Mouse (Mus musculus) ES-E14 (cell line): Measurements from ENCODE around the gene Ctdsp2. TPM values are rescaled to one million over a fixed set of nuclear protein-coding genes. Genes with fewer than 3 reads are reported as not detected.

Experiments used
- DNase-seq: peaks from one replicate; pipeline ENCODE4 v3.0.0-alpha.2; 2013; ENCODE audit warnings: low read depth, low spot score
- H3K27ac ChIP-seq: 2 replicates; pipeline ENCODE4 v1.5.1; 2012; ENCODE audit warnings: low read depth, mild to moderate bottlenecking, low read length, moderate library complexity, mixed read lengths; ENCODE audit not compliant: poor library complexity, insufficient read depth, severe bottlenecking
- H3K36me3 ChIP-seq: 2 replicates; pipeline ENCODE4 v1.6.1; 2012; ENCODE audit warnings: mild to moderate bottlenecking, low read length, moderate library complexity, mixed read lengths; ENCODE audit not compliant: control insufficient read depth, poor library complexity, insufficient read depth, severe bottlenecking
- H3K4me1 ChIP-seq, 2 experiments: fragments of 150-350 bp in 1 of 2; sonication (generic) in 1 of 2; 2 replicates each; pipeline ENCODE4 v1.6.1; 2012; ENCODE audit warnings: low read length in 2 of 2, mild to moderate bottlenecking in 1 of 2, mixed read lengths in 1 of 2; ENCODE audit not compliant: control insufficient read depth in 2 of 2, insufficient read depth in 2 of 2, poor library complexity in 1 of 2
- H3K4me3 ChIP-seq, 2 experiments: fragments of 150-350 bp in 1 of 2; sonication (generic) in 1 of 2; 2 replicates each; pipeline ENCODE4 v1.5.1; 2012; ENCODE audit warnings: low read length in 2 of 2, low read depth in 1 of 2, mild to moderate bottlenecking in 1 of 2, mixed read lengths in 1 of 2; ENCODE audit not compliant: insufficient read depth in 1 of 2, poor library complexity in 1 of 2, severe bottlenecking in 1 of 2
- H3K9ac ChIP-seq: 2 replicates; pipeline ENCODE4 v1.6.1; 2012; ENCODE audit warnings: low read depth, mild to moderate bottlenecking, low read length, mixed read lengths; ENCODE audit not compliant: poor library complexity, insufficient read depth, severe bottlenecking
- H3K9me3 ChIP-seq: fragments of 150-350 bp; sonication (generic); 2 replicates; pipeline ENCODE4 v1.6.1; 2012; ENCODE audit warnings: low read depth, mild to moderate bottlenecking, low read length; ENCODE audit not compliant: control insufficient read depth, insufficient read depth
- CHD2 ChIP-seq: IDR thresholded peaks from 2 replicates; pipeline ENCODE4 v1.6.1; 2014; ENCODE audit warnings: mild to moderate bottlenecking, low read depth, low read length, inconsistent platforms
- HCFC1 ChIP-seq: IDR thresholded peaks from 2 replicates; pipeline ENCODE4 v1.6.1; 2012; ENCODE audit warnings: low read length, inconsistent platforms, borderline replicate concordance; ENCODE audit not compliant: insufficient read depth
- MAFK ChIP-seq: IDR thresholded peaks from 2 replicates; pipeline ENCODE4 v1.6.1; 2014; ENCODE audit warnings: mild to moderate bottlenecking, low read depth, low read length, inconsistent platforms; ENCODE audit not compliant: insufficient read depth
- ZC3H11A ChIP-seq: IDR thresholded peaks from 2 replicates; pipeline ENCODE4 v1.6.1; 2012; ENCODE audit warnings: low read depth, mild to moderate bottlenecking, inconsistent platforms, low read length, borderline replicate concordance
- ZNF384 ChIP-seq: IDR thresholded peaks from 2 replicates; pipeline ENCODE4 v1.6.1; 2012; ENCODE audit warnings: low read depth, low read length, inconsistent platforms
- in situ Hi-C, 2 experiments: fragments of 600-800 bp; cut with MboI; formaldehyde crosslinking; loops; one replicate each; pipeline ENCODE4 v1.15.1; 2025; ENCODE audit warnings: low sequenced_read_pairs in 2 of 2, inconsistent platforms in 1 of 2; ENCODE audit not compliant: unreplicated experiment in 2 of 2
- total RNA-seq: library from RNA; depleted of rRNA; stranded (reverse); fragments of 300-350 nt; gene quantifications from 2 replicates; pipeline ENCODE4 v1.2.3, GENCODE M21; 2012

Ctdsp2 gene
- total RNA-seq, 1 experiment = 28.5 TPM

DNA sequence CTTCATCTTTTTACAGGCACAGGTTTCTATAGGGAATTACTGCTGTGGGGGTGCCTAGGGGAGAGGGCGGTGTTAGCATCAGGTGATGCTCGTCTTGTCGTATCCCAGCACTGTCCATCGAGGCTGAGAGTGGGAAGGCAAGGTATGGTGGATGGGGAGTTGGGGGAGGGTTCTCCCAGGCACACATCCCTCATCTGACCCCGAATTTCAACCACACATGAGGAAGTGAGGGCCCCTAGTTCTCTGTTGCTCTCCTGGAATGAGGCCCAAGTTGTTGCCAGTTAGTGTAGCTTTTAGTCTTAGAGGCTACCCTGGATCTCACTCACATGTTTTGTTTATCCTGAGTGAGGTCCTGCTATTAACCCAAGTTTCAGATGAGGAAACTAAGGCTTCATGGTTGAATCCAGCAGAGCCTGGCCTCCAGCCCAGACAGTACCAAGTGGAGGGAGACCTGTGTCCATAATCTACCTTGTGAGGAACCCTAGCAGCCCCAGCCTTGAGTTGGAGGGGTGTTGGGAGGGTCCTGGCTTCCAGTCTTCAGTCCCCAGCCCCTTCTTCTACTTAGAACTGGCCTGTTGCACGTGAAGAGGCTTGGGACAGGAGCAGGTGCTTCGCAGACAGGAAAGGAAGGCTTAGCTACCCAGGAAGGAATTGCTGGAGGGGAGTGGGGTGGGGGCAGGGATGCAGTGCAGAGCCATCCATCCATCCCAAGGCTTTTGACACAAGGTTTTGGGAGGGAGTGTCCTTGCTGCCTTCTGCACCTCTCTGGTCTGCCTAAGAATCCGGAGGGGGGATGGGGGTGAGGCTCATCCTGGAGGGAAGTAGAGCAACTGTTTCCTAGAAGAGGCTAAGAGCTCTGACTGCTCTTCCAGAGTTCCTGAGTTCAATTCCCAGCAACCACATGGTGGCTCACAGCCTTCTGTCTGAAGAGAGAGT is 8.9 kb downstream of the Ctdsp2 start:
- no peak overlapping the region for H3K4me3 ChIP-seq
- H3K27ac ChIP-seq = peak overlapping the region; percentile 57
- H3K4me1 ChIP-seq = peaks cover 12 to 57% of the 10 kb centered on the region in 2 experiments

GRCm38 (mm10) chr10:126988513-126989165 is 10.1 kb downstream of the Ctdsp2 start:
- H3K36me3 ChIP-seq = peaks cover 25% of the 10 kb centered on the region
- H3K9me3 ChIP-seq = no peaks in the 10 kb centered on the region
- DNase-seq = no peak
- peaks cover 12 to 45% of the 10 kb centered on the region in 2 experiments for H3K4me1 ChIP-seq
- H3K27ac ChIP-seq = peak overlapping the region; percentile 57; the same call in 1 of the 2 replicates
- TF ChIP-seq ZC3H11A (no peak), HCFC1 (no peak), MAFK (no peak), CHD2 (no peak), ZNF384 (no peak)
- no peak overlapping the region for H3K9ac ChIP-seq
- in situ Hi-C loops = no loop called here
- no peak overlapping the region for H3K4me3 ChIP-seq

More for the DNA sequence above, 8.9 kb downstream of the Ctdsp2 start:
- Histone ChIP-seq H3K36me3 (peaks cover 13% of the 10 kb centered on the region; the same call in 1 of the 2 replicates), H3K9ac (no peak overlapping the region; the same call in 1 of the 2 replicates), H3K9me3 (no peaks in the 10 kb centered on the region)
- DNase-seq = no peak
- in situ Hi-C loops = no loop called here
- TF ChIP-seq CHD2 (no peak), ZC3H11A (no peak), MAFK (no peak), ZNF384 (no peak), HCFC1 (no peak)

GRCm38 (mm10) chr10:126990313-126991056 is 12.0 kb downstream of the Ctdsp2 start:
- peak; percentile 93 for TF ChIP-seq ZC3H11A
- TF ChIP-seq MAFK = no peak
- H3K27ac ChIP-seq = 0 out of 2 replicates have a peak overlapping the region, but pooled peaks have one; percentile 9
- in situ Hi-C loops = loop anchor here (5.0 to 10.0 kb wide), 2 partner anchors 73 to 76 kb away; no protein-coding TSS in a partner anchor
- no peak overlapping the region for H3K4me3 ChIP-seq
- peak; percentile 87 for DNase-seq
- H3K36me3 ChIP-seq = peaks cover 36% of the 10 kb centered on the region
- no peaks in the 10 kb centered on the region for H3K9me3 ChIP-seq
- peak overlapping the region; percentile 7; the same call in 1 of the 2 replicates for H3K9ac ChIP-seq
- H3K4me1 ChIP-seq = peaks cover 6 to 33% of the 10 kb centered on the region in 2 experiments

GRCm38 (mm10) chr10:126991676-126992075 is 13.2 kb downstream of the Ctdsp2 start:
- Histone ChIP-seq H3K27ac (no peak overlapping the region), H3K4me3 (no peak overlapping the region), H3K4me1 (peaks cover 6 to 25% of the 10 kb centered on the region in 2 experiments), H3K9ac (no peak overlapping the region), H3K9me3 (no peaks in the 10 kb centered on the region), H3K36me3 (peaks cover 38% of the 10 kb centered on the region)
- in situ Hi-C loops = loop anchor here (5.0 to 10.0 kb wide), 2 partner anchors 74 to 77 kb away; no protein-coding TSS in a partner anchor
- TF ChIP-seq ZNF384 (no peak), ZC3H11A (no peak), MAFK (no peak), CHD2 (no peak), HCFC1 (no peak)
- no peak for DNase-seq
